Mouse (Mus musculus) MEL (cell line): ENCODE measurements around the gene Col9a1.
A peak's percentile ranks its signal among the peaks of the same experiment; 100 is the strongest.

Experiments used
- CTCF ChIP-seq, 3 experiments: IDR thresholded peaks in 2 of 3; conservative IDR thresholded peaks in 1 of 3; 2 replicates each; pipeline ENCODE4 v1.5.1; 2011 to 2012; ENCODE audit warnings: low read length in 3 of 3, low read depth in 2 of 3, mild to moderate bottlenecking in 2 of 3, improper control_type of control experiment in 1 of 3, inconsistent platforms in 1 of 3, mixed read lengths in 1 of 3, moderate library complexity in 1 of 3; ENCODE audit not compliant: control insufficient read depth in 1 of 3, insufficient read depth in 1 of 3, poor library complexity in 1 of 3, severe bottlenecking in 1 of 3
- EP300 ChIP-seq, 2 experiments: IDR thresholded peaks; 2 replicates each; pipeline ENCODE4 v1.6.1; 2011; ENCODE audit warnings: improper control_type of control experiment in 2 of 2, low read length in 2 of 2, low read depth in 1 of 2, mild to moderate bottlenecking in 1 of 2
- ETS1 ChIP-seq: IDR thresholded peaks from 2 replicates; pipeline ENCODE4 v1.6.1; 2012; ENCODE audit warnings: low read depth, mild to moderate bottlenecking, inconsistent platforms, low read length, improper control_type of control experiment, moderate library complexity
- MAX ChIP-seq: IDR thresholded peaks from 2 replicates; pipeline ENCODE4 v1.6.1; 2011; ENCODE audit warnings: low read length, improper control_type of control experiment
- MAZ ChIP-seq: IDR thresholded peaks from 2 replicates; pipeline ENCODE4 v1.6.1; 2012; ENCODE audit warnings: low read depth, mild to moderate bottlenecking, inconsistent platforms, low read length, improper control_type of control experiment
- NELFE ChIP-seq: IDR thresholded peaks from 2 replicates; pipeline ENCODE4 v1.6.1; 2011; ENCODE audit warnings: low read depth, low read length, improper control_type of control experiment
- POLR2AphosphoS2 ChIP-seq: IDR thresholded peaks from 2 replicates; pipeline ENCODE4 v1.6.1; 2011; ENCODE audit warnings: low read length, improper control_type of control experiment
- POLR2AphosphoS5 ChIP-seq: IDR thresholded peaks from 2 replicates; pipeline ENCODE4 v1.6.1; 2012; ENCODE audit warnings: low read depth, borderline replicate concordance, mild to moderate bottlenecking, inconsistent platforms, low read length, moderate library complexity, mixed read lengths
- SIN3A ChIP-seq: IDR thresholded peaks from 2 replicates; pipeline ENCODE4 v1.6.1; 2012; ENCODE audit warnings: low read length, improper control_type of control experiment, inconsistent platforms
- SMC3 ChIP-seq: IDR thresholded peaks from 2 replicates; pipeline ENCODE4 v1.6.1; 2011; ENCODE audit warnings: low read depth, low read length, improper control_type of control experiment
- USF2 ChIP-seq, 2 experiments: IDR thresholded peaks; 2 replicates each; pipeline ENCODE4 v1.6.1; 2011 to 2012; ENCODE audit warnings: improper control_type of control experiment in 2 of 2, low read length in 2 of 2, borderline replicate concordance in 1 of 2, inconsistent platforms in 1 of 2, low read depth in 1 of 2, mild to moderate bottlenecking in 1 of 2; ENCODE audit not compliant: insufficient read depth in 1 of 2

DNA sequence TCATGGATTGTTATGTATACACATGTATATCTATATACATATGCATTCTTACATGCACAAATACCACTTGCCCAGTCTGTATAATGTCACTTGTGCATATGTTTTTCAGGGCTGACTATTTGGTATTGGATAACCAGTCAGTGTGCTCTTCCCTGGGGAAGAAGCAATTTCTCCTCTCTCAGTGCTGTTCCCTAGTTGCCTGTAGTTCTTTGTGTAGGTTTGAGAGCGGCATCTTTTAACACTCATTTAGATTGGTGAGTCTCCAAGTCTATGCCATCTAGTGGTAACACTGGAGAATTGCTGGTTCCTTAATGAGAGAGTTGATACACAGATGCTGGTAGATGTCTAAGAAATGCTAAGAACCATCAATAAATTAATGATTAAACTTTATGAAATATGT, 42.6 kb upstream of the Col9a1 start:
- TF ChIP-seq CTCF (IDR thresholded peaks at IDR 0.05 in 2 of 3, conservative IDR thresholded peaks at IDR 0.05 in 1 of 3; ENCODE audit: control insufficient read depth in 1 of 3, insufficient read depth in 1 of 3, low read depth in 2 of 3, low read length in 3 of 3, poor library complexity in 1 of 3, severe bottlenecking in 1 of 3) (peak; percentile 14 to 67 (median 57); a peak in 4 of 6 replicates), ETS1 (no peak), SMC3 (peak; percentile 80), USF2 (IDR thresholded peaks at IDR 0.05; ENCODE audit: borderline replicate concordance in 1 of 2, insufficient read depth in 1 of 2, low read depth in 1 of 2, low read length in 2 of 2) (no peak), NELFE (no peak), POLR2AphosphoS5 (no peak), SIN3A (no peak), EP300 (IDR thresholded peaks at IDR 0.05; ENCODE audit: low read depth in 1 of 2, low read length in 2 of 2) (no peak), POLR2AphosphoS2 (no peak), MAZ (no peak), MAX (no peak)
